Mouse (Mus musculus): ENCODE measurements around the gene Gmppb. TPM values are rescaled to one million over a fixed set of nuclear protein-coding genes. Genes with fewer than 3 reads are reported as not detected.

Gene Gmppb
- polyA plus RNA-seq, 1 experiment from 2014 or later, result 13.8 TPM

DNA sequence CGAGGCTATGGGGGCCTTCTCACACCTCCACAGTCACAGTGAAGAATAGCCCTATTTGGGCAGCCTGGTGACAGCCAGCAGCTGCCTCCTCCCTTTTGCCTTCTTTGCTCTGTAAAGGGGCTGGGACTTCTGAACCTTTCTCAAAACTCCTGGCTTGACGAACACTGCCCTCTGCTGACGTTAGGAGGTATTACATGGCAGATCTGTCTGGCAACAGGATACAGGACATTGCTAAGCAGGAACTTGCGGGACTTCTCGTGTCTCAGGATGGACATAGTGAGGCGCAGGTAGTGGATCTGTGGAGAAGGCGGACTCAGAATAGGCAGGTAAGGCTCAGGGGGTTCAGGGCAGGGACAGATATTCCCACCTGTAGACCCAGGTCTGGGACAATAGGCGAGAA is 18.9 kb downstream of the Gmppb start:
- no peak overlapping the region for H3K4me2 ChIP-seq (ENCODE audit: low read depth, low read length)
- H3K9ac ChIP-seq (ENCODE audit: low read depth, low read length), result peak overlapping the region; percentile 18; the same call in 1 of the 2 replicates
- no peaks in the 10 kb centered on the region for H3K9me3 ChIP-seq (replicated peaks; ENCODE audit: control insufficient read depth, low read length)
- no peak overlapping the region for H3K27ac ChIP-seq (ENCODE audit: low read length)
- no peaks in the 10 kb centered on the region for H3K27me3 ChIP-seq (ENCODE audit: control insufficient read depth, insufficient read depth, low read depth, low read length)
- WGBS (ENCODE audit: insufficient replicate concordance), result 23% methylated on average over 8 of the region's 8 CpGs
- peak; percentile 49 for ATAC-seq (ENCODE audit: low read depth)
- no peak overlapping the region for H3K4me3 ChIP-seq (ENCODE audit: low read depth, low read length)
- peaks cover 98% of the 10 kb centered on the region for H3K36me3 ChIP-seq (ENCODE audit: control insufficient read depth, insufficient read depth)
- H3K4me1 ChIP-seq (ENCODE audit: control insufficient read depth, low read depth, low read length), result peaks cover 5% of the 10 kb centered on the region

GRCm38 (mm10) chr9:108069007-108069406 is 20.0 kb downstream of the Gmppb start:
- ATAC-seq (ENCODE audit: low read depth), result no peak
- Histone ChIP-seq H3K4me3 (ENCODE audit: low read depth, low read length) (no peak overlapping the region), H3K4me1 (ENCODE audit: control insufficient read depth, low read depth, low read length) (peaks cover 13% of the 10 kb centered on the region), H3K27me3 (ENCODE audit: control insufficient read depth, insufficient read depth, low read depth, low read length) (no peaks in the 10 kb centered on the region), H3K9ac (ENCODE audit: low read depth, low read length) (no peak overlapping the region), H3K9me3 (replicated peaks; ENCODE audit: control insufficient read depth, low read length) (no peaks in the 10 kb centered on the region), H3K36me3 (ENCODE audit: control insufficient read depth, insufficient read depth) (peaks cover 94% of the 10 kb centered on the region), H3K27ac (ENCODE audit: low read length) (no peak overlapping the region), H3K4me2 (ENCODE audit: low read depth, low read length) (no peak overlapping the region)
- WGBS (ENCODE audit: insufficient replicate concordance), result 95% methylated on average over 9 of the region's 9 CpGs

DNA sequence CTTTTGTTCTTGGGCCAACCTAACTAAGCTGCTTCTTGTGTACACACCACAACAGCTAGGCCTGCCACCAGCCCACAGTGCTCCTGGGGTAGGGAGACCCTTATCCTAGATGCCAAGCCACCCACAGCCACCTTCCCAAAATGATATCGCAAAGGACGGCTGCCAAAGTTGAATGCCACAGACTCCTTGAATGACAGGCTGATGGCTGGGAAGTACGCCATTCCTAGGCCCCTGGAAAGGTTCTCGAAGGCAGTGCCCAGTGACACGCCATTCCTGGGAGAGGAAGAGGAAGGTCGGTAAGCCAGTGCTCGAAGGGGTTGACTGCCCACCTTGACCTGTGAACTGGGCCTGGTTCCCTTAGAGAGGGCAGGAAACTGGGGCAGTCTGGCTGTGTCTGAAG is 20.5 kb downstream of the Gmppb start:
- Histone ChIP-seq H3K27ac (ENCODE audit: low read length) (no peak overlapping the region), H3K36me3 (ENCODE audit: control insufficient read depth, insufficient read depth) (peaks cover 89% of the 10 kb centered on the region), H3K27me3 (ENCODE audit: control insufficient read depth, insufficient read depth, low read depth, low read length) (no peaks in the 10 kb centered on the region), H3K4me1 (ENCODE audit: control insufficient read depth, low read depth, low read length) (peaks cover 13% of the 10 kb centered on the region), H3K9ac (ENCODE audit: low read depth, low read length) (no peak overlapping the region), H3K4me2 (ENCODE audit: low read depth, low read length) (no peak overlapping the region), H3K9me3 (replicated peaks; ENCODE audit: control insufficient read depth, low read length) (no peaks in the 10 kb centered on the region), H3K4me3 (ENCODE audit: low read depth, low read length) (no peak overlapping the region)
- no peak for ATAC-seq (ENCODE audit: low read depth)
- WGBS (ENCODE audit: insufficient replicate concordance), result 91% methylated on average over 7 of the region's 7 CpGs

DNA sequence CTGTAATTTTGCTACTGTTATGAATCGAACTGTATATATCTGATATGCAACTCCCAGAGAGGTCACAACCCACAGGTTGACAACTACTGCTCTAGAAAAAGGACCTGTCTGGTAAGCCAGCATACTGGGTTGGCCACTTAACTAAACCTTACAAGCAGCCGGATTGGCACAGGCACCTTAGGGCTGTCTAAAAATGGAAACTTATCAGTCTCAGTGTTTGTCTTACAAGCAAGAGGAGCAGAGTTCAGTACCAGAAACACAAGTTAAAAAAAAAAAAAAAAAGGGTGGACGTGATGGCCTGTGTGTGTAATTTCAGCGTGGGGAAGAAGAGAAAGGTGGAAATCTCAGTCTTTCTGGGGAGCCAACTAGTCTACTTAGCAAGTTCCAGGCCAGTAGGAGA is 22.8 kb downstream of the Gmppb start:
- no peak for ATAC-seq (ENCODE audit: low read depth)
- peaks cover 13% of the 10 kb centered on the region for H3K4me1 ChIP-seq (ENCODE audit: control insufficient read depth, low read depth, low read length)
- no peak overlapping the region for H3K9ac ChIP-seq (ENCODE audit: low read depth, low read length)
- 74% methylated on average over 4 of the region's 4 CpGs for WGBS (ENCODE audit: insufficient replicate concordance)
- H3K4me3 ChIP-seq (ENCODE audit: low read depth, low read length), result no peak overlapping the region
- no peak overlapping the region for H3K27ac ChIP-seq (ENCODE audit: low read length)
- no peak overlapping the region for H3K4me2 ChIP-seq (ENCODE audit: low read depth, low read length)
- peaks cover 71% of the 10 kb centered on the region for H3K36me3 ChIP-seq (ENCODE audit: control insufficient read depth, insufficient read depth)
- no peaks in the 10 kb centered on the region for H3K27me3 ChIP-seq (ENCODE audit: control insufficient read depth, insufficient read depth, low read depth, low read length)
- H3K9me3 ChIP-seq (replicated peaks; ENCODE audit: control insufficient read depth, low read length), result no peaks in the 10 kb centered on the region

DNA sequence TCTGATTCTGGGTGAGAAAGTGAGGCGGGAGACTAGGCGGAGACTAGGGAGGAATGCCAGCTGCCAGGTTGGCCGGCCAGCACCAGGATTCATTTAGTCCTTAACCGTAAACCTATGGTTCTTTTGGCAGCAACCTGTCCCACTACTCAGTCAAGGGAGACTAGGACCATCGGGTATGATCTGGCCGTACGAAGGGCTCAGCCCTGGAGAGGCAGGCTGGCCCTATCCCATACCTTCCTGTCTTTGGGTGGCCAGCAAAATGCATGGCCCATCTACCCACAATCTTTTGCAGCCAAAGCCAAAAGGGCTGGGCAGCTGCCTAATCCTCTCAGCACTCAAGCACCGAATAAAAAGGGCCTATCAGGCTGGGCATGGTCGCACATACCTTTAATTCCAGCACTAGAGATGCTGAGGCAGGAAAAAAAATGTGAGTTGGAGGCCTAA is 23.5 kb downstream of the Gmppb start:
- WGBS (ENCODE audit: insufficient replicate concordance), result 87% methylated on average over 9 of the region's 9 CpGs
- H3K36me3 ChIP-seq (ENCODE audit: control insufficient read depth, insufficient read depth), result peaks cover 71% of the 10 kb centered on the region
- no peak overlapping the region for H3K9ac ChIP-seq (ENCODE audit: low read depth, low read length)

GRCm38 (mm10) chr9:108073141-108073930 is 24.3 kb downstream of the Gmppb start:
- H3K4me2 ChIP-seq (ENCODE audit: low read depth, low read length), result no peak overlapping the region
- ATAC-seq (ENCODE audit: low read depth), result no peak
- 77% methylated on average over 7 of the region's 7 CpGs for WGBS (ENCODE audit: insufficient replicate concordance)
- no peak overlapping the region for H3K4me3 ChIP-seq (ENCODE audit: low read depth, low read length)
- H3K9me3 ChIP-seq (replicated peaks; ENCODE audit: control insufficient read depth, low read length), result no peaks in the 10 kb centered on the region
- no peak overlapping the region for H3K27ac ChIP-seq (ENCODE audit: low read length)
- H3K27me3 ChIP-seq (ENCODE audit: control insufficient read depth, insufficient read depth, low read depth, low read length), result no peaks in the 10 kb centered on the region
- no peak overlapping the region for H3K9ac ChIP-seq (ENCODE audit: low read depth, low read length)
- peaks cover 23% of the 10 kb centered on the region for H3K4me1 ChIP-seq (ENCODE audit: control insufficient read depth, low read depth, low read length)
- H3K36me3 ChIP-seq (ENCODE audit: control insufficient read depth, insufficient read depth), result peaks cover 65% of the 10 kb centered on the region

More for the DNA sequence above, 23.5 kb downstream of the Gmppb start:
- no peaks in the 10 kb centered on the region for H3K9me3 ChIP-seq (replicated peaks; ENCODE audit: control insufficient read depth, low read length)
- ATAC-seq (ENCODE audit: low read depth), result no peak
- peaks cover 20% of the 10 kb centered on the region for H3K4me1 ChIP-seq (ENCODE audit: control insufficient read depth, low read depth, low read length)
- no peak overlapping the region for H3K4me2 ChIP-seq (ENCODE audit: low read depth, low read length)
- no peak overlapping the region for H3K27ac ChIP-seq (ENCODE audit: low read length)
- H3K27me3 ChIP-seq (ENCODE audit: control insufficient read depth, insufficient read depth, low read depth, low read length), result no peaks in the 10 kb centered on the region
- H3K4me3 ChIP-seq (ENCODE audit: low read depth, low read length), result no peak overlapping the region

DNA sequence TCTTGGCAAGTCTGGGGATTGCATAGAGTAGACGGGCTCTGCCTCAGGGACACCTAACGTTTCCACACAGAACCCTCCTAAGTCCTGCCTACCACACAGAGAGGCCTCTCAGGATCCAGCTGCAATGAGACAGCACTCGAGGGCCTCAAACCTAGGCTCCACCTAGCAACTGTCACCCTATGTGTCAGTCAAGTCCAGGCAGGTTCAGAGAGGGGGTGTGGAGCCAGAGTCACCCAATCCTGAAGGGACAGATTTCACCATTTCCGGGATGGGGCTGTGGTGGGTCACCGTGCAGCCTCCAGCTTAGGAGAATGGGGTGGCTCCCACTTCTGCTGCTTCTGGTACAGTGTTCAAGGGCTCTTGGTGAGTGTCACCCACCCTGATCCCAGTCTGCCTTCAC is 31.1 kb downstream of the Gmppb start, which contains the start of gene Mst1:
Gene Mst1 (plus strand): TSS at position 269 of the 400 bp plus-strand sequence.
- peak within 1 kb of the TSS; percentile 90 for H3K4me2 ChIP-seq (ENCODE audit: low read depth, low read length)
- H3K27me3 ChIP-seq (ENCODE audit: control insufficient read depth, insufficient read depth, low read depth, low read length), result no peaks in the 10 kb centered on the region; the same call in 1 of the 2 replicates
- peak within 1 kb of the TSS; percentile 97 for H3K4me3 ChIP-seq (ENCODE audit: low read depth, low read length)
- H3K9me3 ChIP-seq (replicated peaks; ENCODE audit: control insufficient read depth, low read length), result no peaks in the 10 kb centered on the region
- H3K27ac ChIP-seq (ENCODE audit: low read length), result peak within 1 kb of the TSS; percentile 100
- peaks cover 69% of the 10 kb centered on the region for H3K4me1 ChIP-seq (ENCODE audit: control insufficient read depth, low read depth, low read length)
- peak; percentile 85 for ATAC-seq (ENCODE audit: low read depth)
- 13% methylated on average over 5 of the region's 5 CpGs for WGBS (ENCODE audit: insufficient replicate concordance)
- H3K36me3 ChIP-seq (ENCODE audit: control insufficient read depth, insufficient read depth), result peaks cover 26% of the 10 kb centered on the region
- peak within 1 kb of the TSS; percentile 100 for H3K9ac ChIP-seq (ENCODE audit: low read depth, low read length)

DNA sequence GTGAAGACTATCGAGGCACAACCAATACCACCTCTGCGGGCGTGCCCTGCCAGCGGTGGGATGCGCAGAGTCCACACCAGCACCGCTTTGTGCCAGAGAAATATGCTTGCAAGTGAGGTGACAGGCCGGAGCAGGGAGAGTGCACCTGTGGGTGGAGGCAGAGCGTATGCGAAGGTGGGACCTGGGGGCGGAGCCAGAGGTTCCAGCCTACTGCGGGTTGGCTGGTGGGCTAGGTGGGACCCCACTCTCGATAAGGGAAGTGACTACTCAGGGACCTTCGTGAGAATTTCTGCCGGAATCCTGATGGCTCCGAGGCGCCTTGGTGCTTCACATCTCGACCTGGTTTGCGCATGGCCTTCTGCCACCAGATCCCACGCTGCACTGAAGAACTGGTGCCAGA is 33.5 kb downstream of the Gmppb start:
- H3K4me1 ChIP-seq (ENCODE audit: control insufficient read depth, low read depth, low read length), result peaks cover 82% of the 10 kb centered on the region
- no peak for ATAC-seq (ENCODE audit: low read depth)
- peaks cover 38% of the 10 kb centered on the region for H3K36me3 ChIP-seq (ENCODE audit: control insufficient read depth, insufficient read depth)
- H3K4me3 ChIP-seq (ENCODE audit: low read depth, low read length), result peak overlapping the region; percentile 47
- H3K4me2 ChIP-seq (ENCODE audit: low read depth, low read length), result peak overlapping the region; percentile 90
- peak overlapping the region; percentile 100 for H3K27ac ChIP-seq (ENCODE audit: low read length)
- H3K27me3 ChIP-seq (ENCODE audit: control insufficient read depth, insufficient read depth, low read depth, low read length), result no peaks in the 10 kb centered on the region; the same call in 1 of the 2 replicates
- WGBS (ENCODE audit: insufficient replicate concordance), result 13% methylated on average over 19 of the region's 19 CpGs
- no peaks in the 10 kb centered on the region for H3K9me3 ChIP-seq (replicated peaks; ENCODE audit: control insufficient read depth, low read length)
- peak overlapping the region; percentile 70 for H3K9ac ChIP-seq (ENCODE audit: low read depth, low read length)

GRCm38 (mm10) chr9:108082988-108083431 is 34.0 kb downstream of the Gmppb start, which contains the start of gene Rnf123:
Gene Rnf123 (minus strand): TSS chr9:108083346.
- Histone ChIP-seq H3K4me3 (ENCODE audit: low read depth, low read length) (peak within 1 kb of the TSS; percentile 47), H3K36me3 (ENCODE audit: control insufficient read depth, insufficient read depth) (peaks cover 40% of the 10 kb centered on the region), H3K4me1 (ENCODE audit: control insufficient read depth, low read depth, low read length) (peaks cover 77% of the 10 kb centered on the region), H3K27me3 (ENCODE audit: control insufficient read depth, insufficient read depth, low read depth, low read length) (no peaks in the 10 kb centered on the region; the same call in 1 of the 2 replicates), H3K4me2 (ENCODE audit: low read depth, low read length) (peak within 1 kb of the TSS; percentile 90), H3K9ac (ENCODE audit: low read depth, low read length) (peak within 1 kb of the TSS; percentile 70), H3K9me3 (replicated peaks; ENCODE audit: control insufficient read depth, low read length) (no peaks in the 10 kb centered on the region), H3K27ac (ENCODE audit: low read length) (peak within 1 kb of the TSS; percentile 100)
- WGBS (ENCODE audit: insufficient replicate concordance), result 15% methylated on average over 12 of the region's 12 CpGs
- ATAC-seq (ENCODE audit: low read depth), result peak; percentile 14
